Mouse (Mus musculus) heart, embryonic 10.5 days (tissue): ENCODE data around the gene Ankrd27. TPM values are rescaled to one million over a fixed set of nuclear protein-coding genes. Genes with fewer than 3 reads are reported as not detected.

Source experiments
- DNase-seq: peaks from one replicate; pipeline ENCODE4 v3.0.0-alpha.2; 2017; ENCODE audit warnings: low spot score
- H3K27ac ChIP-seq: fragments of 300-500 bp; sonication (generic); 2 replicates; pipeline ENCODE4 v1.5.1; 2016; ENCODE audit warnings: mild to moderate bottlenecking
- H3K27me3 ChIP-seq: fragments of 300-500 bp; sonication (generic); 2 replicates; pipeline ENCODE4 v1.6.1; 2016; ENCODE audit warnings: mild to moderate bottlenecking; ENCODE audit not compliant: poor library complexity, insufficient read depth, severe bottlenecking
- H3K36me3 ChIP-seq: fragments of 300-500 bp; sonication (generic); 2 replicates; pipeline ENCODE4 v1.6.1; 2016; ENCODE audit warnings: mild to moderate bottlenecking, moderate library complexity
- H3K4me1 ChIP-seq: fragments of 300-500 bp; sonication (generic); 2 replicates; pipeline ENCODE4 v1.6.1; 2016; ENCODE audit warnings: mild to moderate bottlenecking
- H3K4me3 ChIP-seq: fragments of 300-500 bp; sonication (generic); 2 replicates; pipeline ENCODE4 v1.5.1; 2016; ENCODE audit warnings: mild to moderate bottlenecking, moderate library complexity
- H3K9me3 ChIP-seq: fragments of 300-500 bp; sonication (generic); 2 replicates; pipeline ENCODE4 v1.6.1; 2016; ENCODE audit warnings: mild to moderate bottlenecking, moderate library complexity
- WGBS: fragments of 180-500 bp; shearing (Covaris S2); methylation state at CpG from one replicate; pipeline ENCODE4 v1.1.7; 2016; 5-methylcytosine and 5-hydroxymethylcytosine counted together
- polyA plus RNA-seq: library from polyadenylated mRNA; unstranded; fragments of >200 nt; fragmentation: Nextera tagmentation; extraction: Ambion mirVana; gene quantifications from 2 replicates; pipeline ENCODE4 v1.2.1, GENCODE M21; 2016

Gene Ankrd27
- polyA plus RNA-seq, 1 experiment from 2014 or later = 33.0 TPM

DNA sequence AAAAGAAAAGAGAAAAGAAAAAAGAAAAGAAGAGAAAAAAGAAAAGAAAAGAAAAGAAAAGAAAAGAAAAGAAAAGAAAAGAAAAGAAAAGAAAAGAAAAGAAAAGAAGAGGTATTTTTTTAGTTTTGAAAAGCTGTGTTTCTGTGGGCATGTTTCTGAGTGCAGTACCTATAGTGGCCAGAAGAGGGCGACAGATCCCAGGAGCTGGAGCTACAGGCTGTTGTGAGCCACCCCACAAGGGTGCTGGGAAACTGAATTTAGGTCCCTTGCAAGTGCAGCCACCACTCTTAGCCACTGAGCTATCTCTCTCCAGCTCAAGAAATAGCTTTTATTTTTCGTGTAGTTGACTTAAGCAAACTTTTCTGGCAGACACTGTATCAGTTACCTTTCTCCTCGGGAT, 73.1 kb downstream of the Ankrd27 start:
- Histone ChIP-seq H3K36me3 (no peaks in the 10 kb centered on the region), H3K27ac (no peak overlapping the region), H3K27me3 (no peaks in the 10 kb centered on the region), H3K4me3 (no peak overlapping the region), H3K4me1 (no peaks in the 10 kb centered on the region), H3K9me3 (no peaks in the 10 kb centered on the region)
- 59% methylated on average over 3 of the region's 3 CpGs for WGBS
- no peak for DNase-seq

DNA sequence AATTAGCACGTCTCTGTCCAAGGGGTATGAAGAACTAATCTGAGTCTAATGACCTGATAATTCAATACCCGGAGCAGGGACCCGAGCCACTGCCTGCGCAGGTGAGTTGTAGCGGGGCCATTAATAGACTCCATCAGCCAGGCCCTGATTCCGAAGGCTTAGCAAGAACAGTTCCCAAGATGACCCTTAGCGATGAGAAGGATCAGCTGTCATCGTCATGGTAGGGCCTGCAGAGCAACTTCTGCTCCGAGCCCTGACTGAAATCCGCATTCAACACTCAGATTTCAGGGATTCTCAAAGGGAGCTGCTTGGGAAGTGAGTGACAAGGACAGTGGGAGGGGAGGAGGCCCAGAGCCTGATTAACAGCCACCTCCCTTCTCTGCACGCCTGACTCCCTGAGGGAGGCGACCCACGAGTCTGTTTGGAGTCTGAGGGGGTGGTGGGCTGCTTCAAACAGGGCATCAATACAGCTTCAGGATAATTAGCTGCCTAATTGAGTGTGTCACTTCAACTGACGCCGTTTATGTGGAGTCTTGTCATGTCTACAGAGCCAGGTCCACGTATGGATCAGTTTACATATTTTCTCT, 77.8 kb downstream of the Ankrd27 start:
- 58% methylated on average over 16 of the region's 16 CpGs for WGBS
- Histone ChIP-seq H3K4me1 (no peaks in the 10 kb centered on the region), H3K27me3 (no peaks in the 10 kb centered on the region), H3K9me3 (no peaks in the 10 kb centered on the region), H3K27ac (no peak overlapping the region), H3K4me3 (no peak overlapping the region), H3K36me3 (no peaks in the 10 kb centered on the region)
- no peak for DNase-seq

DNA sequence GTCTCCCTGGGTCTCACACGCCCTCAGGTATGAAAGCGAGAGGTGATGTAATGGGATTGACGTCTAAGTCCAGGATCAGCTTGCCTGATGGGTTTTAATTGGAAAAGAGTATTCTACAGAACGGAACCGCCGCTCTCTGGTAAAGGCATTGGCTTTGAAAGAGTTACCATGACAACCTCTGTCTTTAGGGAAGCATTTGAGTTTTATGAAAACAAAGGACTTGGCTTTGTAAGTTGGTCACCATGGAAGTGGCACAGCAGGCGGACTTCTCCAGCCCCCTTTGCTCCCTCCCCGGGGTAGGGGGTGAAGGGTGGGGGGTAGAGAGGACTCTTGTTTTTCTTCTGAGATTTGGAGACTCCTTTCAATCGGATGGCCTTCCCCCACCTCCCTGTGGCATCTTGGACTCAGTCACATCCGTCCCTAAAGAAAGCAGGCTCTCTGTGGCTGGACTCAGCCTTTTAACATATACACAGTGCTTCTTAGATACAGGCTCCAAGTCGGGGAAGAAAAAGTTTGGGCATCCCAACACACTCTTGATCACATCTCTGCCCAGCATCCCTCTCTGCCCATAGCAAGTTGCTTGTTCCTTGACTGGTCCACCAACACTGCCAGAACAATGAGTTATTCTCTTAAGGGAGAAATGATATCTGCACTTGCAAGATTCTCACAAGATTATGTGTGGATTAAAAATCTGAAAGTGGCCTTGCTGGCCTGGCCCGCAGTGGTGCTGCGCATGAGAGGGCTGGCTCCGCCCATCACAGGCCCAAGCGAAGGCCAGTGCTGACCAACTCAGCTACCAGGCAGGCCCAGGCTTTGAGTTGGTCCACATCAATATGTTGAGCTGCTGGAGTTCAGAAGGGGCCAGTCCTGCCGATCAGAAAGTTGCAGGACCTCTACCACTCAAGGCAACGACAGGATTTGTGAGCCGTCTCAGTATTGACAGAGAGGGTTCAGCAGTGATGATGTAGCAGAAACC, 82.3 kb downstream of the Ankrd27 start:
- no peaks in the 10 kb centered on the region for H3K36me3 ChIP-seq
- no peak for DNase-seq
- no peak overlapping the region for H3K27ac ChIP-seq

DNA sequence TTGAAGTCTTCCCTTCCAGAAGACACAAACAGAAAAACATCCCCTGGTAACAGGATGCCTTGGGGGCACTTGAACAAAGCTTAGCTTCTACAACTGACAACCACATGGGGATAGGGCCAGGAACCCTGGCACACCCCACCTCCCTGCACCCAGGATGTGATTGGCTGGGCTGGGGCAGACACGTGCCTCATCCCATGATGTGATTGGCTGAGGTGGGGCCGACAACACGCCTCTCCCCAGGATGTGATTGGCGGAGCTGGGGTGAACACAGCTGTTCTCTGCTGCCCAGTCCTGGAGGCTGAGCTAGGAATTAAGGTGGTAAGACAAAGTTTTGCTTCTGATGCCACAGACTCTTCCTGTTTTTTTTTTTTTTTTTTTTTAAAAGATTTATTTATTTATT, 92.9 kb downstream of the Ankrd27 start:
- WGBS = 69% methylated on average over 4 of the region's 4 CpGs
- Histone ChIP-seq H3K36me3 (no peaks in the 10 kb centered on the region), H3K4me1 (no peaks in the 10 kb centered on the region), H3K9me3 (no peaks in the 10 kb centered on the region), H3K4me3 (no peak overlapping the region), H3K27me3 (no peaks in the 10 kb centered on the region), H3K27ac (no peak overlapping the region)
- no peak for DNase-seq

More for the DNA sequence above, 82.3 kb downstream of the Ankrd27 start:
- H3K4me3 ChIP-seq = no peak overlapping the region
- H3K9me3 ChIP-seq = no peaks in the 10 kb centered on the region
- H3K27me3 ChIP-seq = no peaks in the 10 kb centered on the region
- no peaks in the 10 kb centered on the region for H3K4me1 ChIP-seq
- WGBS = 61% methylated on average over 18 of the region's 18 CpGs

DNA sequence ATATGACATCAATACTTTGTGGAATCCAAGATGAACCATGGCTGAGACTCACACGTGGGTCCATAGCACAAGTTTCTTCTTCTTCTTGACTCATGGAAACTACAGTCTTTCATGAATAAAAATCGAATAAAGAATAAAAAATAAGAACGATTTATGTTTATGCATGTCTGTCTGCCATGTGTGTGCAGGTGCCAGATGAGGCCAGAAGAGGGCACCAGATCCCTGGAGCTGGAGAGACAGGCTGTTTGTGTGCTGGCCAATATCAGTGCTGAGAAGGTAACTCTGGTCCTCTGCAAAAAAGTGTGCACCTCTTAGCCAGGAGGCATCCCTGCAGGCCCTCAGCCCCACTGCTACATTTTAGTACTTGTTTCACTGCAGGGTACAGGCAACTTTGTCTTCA, 95.5 kb downstream of the Ankrd27 start:
- no peaks in the 10 kb centered on the region for H3K36me3 ChIP-seq
- H3K9me3 ChIP-seq = no peaks in the 10 kb centered on the region
- H3K4me1 ChIP-seq = peaks cover 7% of the 10 kb centered on the region; the same call in 1 of the 2 replicates
- H3K27me3 ChIP-seq = no peaks in the 10 kb centered on the region
- WGBS = 72% methylated on average over 3 of the region's 3 CpGs
- no peak overlapping the region for H3K27ac ChIP-seq
- H3K4me3 ChIP-seq = no peak overlapping the region
- DNase-seq = no peak

DNA sequence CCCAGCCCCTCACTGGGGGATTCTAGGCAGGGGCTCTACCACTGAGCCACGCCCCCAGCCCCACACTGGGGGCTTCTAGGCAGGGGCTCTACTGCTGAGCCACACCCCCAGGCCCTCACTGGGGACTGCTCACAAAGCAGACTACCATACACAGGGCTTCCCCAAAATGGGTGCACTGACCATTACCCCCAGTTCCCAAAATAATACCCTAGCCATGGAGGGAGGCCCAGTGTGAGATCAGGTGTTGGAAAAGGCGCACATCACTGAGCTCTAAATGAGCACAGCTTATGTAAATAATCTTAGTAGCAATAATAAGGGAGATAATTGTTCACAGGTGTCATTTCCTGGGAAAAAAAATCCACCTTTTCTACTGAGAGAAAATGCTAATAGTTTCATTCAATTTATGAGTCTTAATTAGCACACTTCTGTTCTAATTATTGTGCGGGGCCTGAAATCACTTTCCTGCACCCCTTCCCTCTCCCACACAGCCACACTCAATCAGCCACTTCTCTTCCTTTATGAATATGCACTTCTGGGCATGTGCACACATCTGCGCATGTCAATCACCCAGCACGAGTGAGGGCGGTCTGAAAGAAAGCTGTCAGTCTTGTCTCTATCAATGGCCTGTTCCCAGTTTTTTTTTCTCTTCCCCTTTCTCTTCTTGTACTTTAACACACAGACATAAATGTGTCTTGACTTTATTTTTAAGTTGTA, 97.5 kb downstream of the Ankrd27 start:
- H3K36me3 ChIP-seq = no peaks in the 10 kb centered on the region
- H3K27me3 ChIP-seq = no peaks in the 10 kb centered on the region
- H3K4me1 ChIP-seq = peaks cover 18% of the 10 kb centered on the region; the same call in 1 of the 2 replicates
- DNase-seq = no peak
- no peak overlapping the region for H3K27ac ChIP-seq
- 86% methylated on average over 6 of the region's 6 CpGs for WGBS
- no peak overlapping the region for H3K4me3 ChIP-seq
- no peaks in the 10 kb centered on the region for H3K9me3 ChIP-seq

DNA sequence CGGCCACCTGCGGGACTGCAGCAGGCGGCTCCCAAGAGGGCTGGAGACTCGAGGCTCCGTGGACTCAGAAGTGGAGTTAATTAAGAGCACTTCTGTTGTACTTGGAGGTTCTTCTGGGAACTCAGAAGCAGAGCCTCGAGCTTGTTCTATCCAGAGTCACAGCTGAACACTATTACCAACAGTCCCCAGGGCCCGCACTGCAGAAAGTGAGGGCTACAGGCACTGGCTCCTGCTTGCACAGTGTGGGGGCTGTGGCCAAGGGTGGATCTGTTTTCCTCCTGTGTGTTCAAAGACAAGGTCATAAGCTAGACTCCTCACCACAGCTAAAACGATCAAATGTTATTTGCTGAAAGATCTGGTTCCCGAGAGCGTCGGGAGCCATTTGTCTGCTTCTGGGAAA, 100.2 kb downstream of the Ankrd27 start:
- Histone ChIP-seq H3K9me3 (no peaks in the 10 kb centered on the region), H3K4me1 (peaks cover 18% of the 10 kb centered on the region; the same call in 1 of the 2 replicates), H3K27ac (peak overlapping the region; percentile 19; the same call in 1 of the 2 replicates), H3K36me3 (peaks cover 10% of the 10 kb centered on the region), H3K27me3 (no peaks in the 10 kb centered on the region), H3K4me3 (no peak overlapping the region)
- WGBS = 64% methylated on average over 11 of the region's 11 CpGs
- DNase-seq = peak; percentile 72

DNA sequence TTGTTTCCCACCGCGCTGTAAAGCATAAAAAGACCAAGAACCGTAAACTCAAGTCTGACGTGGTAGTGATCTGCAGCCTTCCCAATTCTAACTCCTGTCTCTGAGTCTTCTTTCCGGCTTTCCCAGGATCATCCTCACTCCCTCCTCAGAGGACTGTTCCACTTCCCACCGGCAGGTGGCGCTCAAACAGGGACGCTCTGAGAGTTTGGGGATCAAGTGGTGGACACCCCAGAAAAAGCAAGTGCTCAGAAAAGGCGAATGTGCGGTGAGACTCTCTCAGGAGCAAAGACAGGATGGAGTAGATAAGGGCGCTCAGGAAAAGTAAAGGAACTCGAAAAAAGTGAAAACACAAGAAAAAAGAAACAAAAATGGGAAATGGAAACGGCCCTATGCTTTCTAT, 100.7 kb downstream of the Ankrd27 start:
- H3K4me3 ChIP-seq = peak overlapping the region; percentile 48
- DNase-seq = peak; percentile 78
- WGBS = 23% methylated on average over 13 of the region's 13 CpGs
- no peaks in the 10 kb centered on the region for H3K9me3 ChIP-seq
- H3K36me3 ChIP-seq = peaks cover 10% of the 10 kb centered on the region
- H3K27me3 ChIP-seq = no peaks in the 10 kb centered on the region
- peak overlapping the region; percentile 30; the same call in 1 of the 2 replicates for H3K27ac ChIP-seq
- H3K4me1 ChIP-seq = peaks cover 18% of the 10 kb centered on the region; the same call in 1 of the 2 replicates

DNA sequence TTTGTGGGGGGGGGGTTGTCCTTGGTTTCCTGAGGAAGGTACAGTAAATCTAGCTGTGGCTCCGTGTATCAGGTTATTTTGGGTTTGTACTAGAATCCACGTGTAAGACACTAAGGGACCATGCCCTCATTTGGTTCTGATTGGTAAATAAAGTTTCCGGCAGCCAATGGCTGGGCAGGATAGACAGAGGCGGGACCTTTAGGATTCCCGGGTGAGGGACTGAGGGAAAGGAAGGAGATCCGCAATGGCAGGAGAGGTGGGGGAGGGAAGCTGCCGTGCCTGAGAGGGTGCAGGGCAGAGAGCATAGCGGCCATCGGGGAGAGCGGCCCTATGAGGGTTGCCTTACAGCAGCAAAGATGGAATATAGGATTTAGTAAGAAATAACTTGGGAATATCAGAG, 101.2 kb downstream of the Ankrd27 start:
- H3K9me3 ChIP-seq = no peaks in the 10 kb centered on the region
- peak; percentile 82 for DNase-seq
- peaks cover 18% of the 10 kb centered on the region; the same call in 1 of the 2 replicates for H3K4me1 ChIP-seq
- peak overlapping the region; percentile 48 for H3K4me3 ChIP-seq
- peak overlapping the region; percentile 30 for H3K27ac ChIP-seq
- 14% methylated on average over 10 of the region's 10 CpGs for WGBS
- H3K27me3 ChIP-seq = no peaks in the 10 kb centered on the region
- H3K36me3 ChIP-seq = peaks cover 10% of the 10 kb centered on the region

DNA sequence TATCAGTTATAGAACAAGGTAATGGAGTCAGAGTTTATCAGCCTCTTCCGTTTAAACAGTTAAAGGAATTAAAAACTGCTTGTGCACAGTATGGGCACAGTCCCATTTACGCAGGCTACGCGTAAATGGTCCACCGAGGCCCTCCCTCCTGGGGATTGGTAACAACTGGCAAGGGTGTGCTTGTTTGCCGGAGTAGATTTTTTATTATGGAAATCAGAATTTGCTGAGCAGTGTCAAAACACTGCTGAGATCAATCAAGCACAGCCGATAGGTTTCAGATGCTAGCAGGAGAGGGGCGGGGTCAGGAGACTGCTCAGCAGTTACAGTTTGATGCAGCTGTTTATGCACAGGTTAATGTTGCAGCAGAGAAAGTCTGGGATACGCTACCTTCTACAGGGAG, 102.2 kb downstream of the Ankrd27 start:
- Histone ChIP-seq H3K4me1 (peaks cover 18% of the 10 kb centered on the region; the same call in 1 of the 2 replicates), H3K36me3 (peaks cover 10% of the 10 kb centered on the region), H3K9me3 (no peaks in the 10 kb centered on the region), H3K27me3 (no peaks in the 10 kb centered on the region), H3K4me3 (no peak overlapping the region), H3K27ac (no peak overlapping the region)
- no peak for DNase-seq
- 75% methylated on average over 9 of the region's 9 CpGs for WGBS
